Mouse (Mus musculus) E14TG2a.4 (cell line): ENCODE measurements around the gene Gm9195.

ENCODE experiments used
- CTCF ChIP-seq: conservative IDR thresholded peaks from 2 replicates; pipeline ENCODE4 v1.5.1; 2014; ENCODE audit warnings: low read length
- NANOG ChIP-seq: IDR thresholded peaks from 2 replicates; pipeline ENCODE4 v1.6.1; 2014; ENCODE audit warnings: borderline replicate concordance, low read length, mixed read lengths
- POU5F1 ChIP-seq: IDR thresholded peaks from 2 replicates; pipeline ENCODE4 v1.6.1; 2014; ENCODE audit warnings: low read length, borderline replicate concordance

DNA sequence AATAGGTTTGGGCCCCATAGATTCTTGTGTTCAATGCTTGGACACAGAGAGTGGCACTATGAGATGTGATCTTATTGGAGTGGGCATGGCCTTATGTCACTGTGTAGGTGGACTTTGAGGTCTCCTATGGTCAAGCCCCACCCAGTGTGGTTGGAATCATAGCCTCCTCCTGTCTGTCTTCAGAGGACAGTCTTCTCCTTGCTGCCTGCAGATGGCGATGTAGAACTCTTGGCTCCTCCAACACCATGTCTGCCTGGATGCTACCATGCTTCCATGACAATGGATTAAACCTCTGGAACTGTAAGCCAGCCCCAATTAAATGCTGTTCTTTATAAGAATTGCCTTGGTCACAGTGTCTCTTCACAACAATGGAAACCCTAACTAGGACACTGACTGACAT lies 13.3 kb upstream of the Gm9195 start:
- peak; percentile 24 for TF ChIP-seq CTCF
- TF ChIP-seq POU5F1, result no peak
- no peak for TF ChIP-seq NANOG
